Mouse (Mus musculus) liver, postnatal 0 days (tissue): ENCODE measurements around the gene Ptn. TPM values are rescaled to one million over a fixed set of nuclear protein-coding genes. Genes with fewer than 3 reads are reported as not detected.

Experiments used
- ATAC-seq: fragments of 200-750 bp; cut with Nextera tagmentation; 2 replicates; pipeline ENCODE4 v1.8.0; 2017; ENCODE audit warnings: mild to moderate bottlenecking, moderate library complexity
- DNase-seq: peaks from one replicate; pipeline ENCODE4 v3.0.0-alpha.2; 2016
- H3K27ac ChIP-seq: fragments of 300-500 bp; sonication (generic); 2 replicates; pipeline ENCODE4 v1.5.1; 2014; ENCODE audit warnings: antibody characterized with exemption, moderate library complexity, mild to moderate bottlenecking, low read depth
- H3K27me3 ChIP-seq: fragments of 300-500 bp; sonication (generic); 2 replicates; pipeline ENCODE4 v1.6.1; 2014; ENCODE audit warnings: low read length, control low read depth, mixed read lengths; ENCODE audit not compliant: insufficient read depth
- H3K36me3 ChIP-seq: fragments of 300-500 bp; sonication (generic); replicated peaks from 2 replicates; pipeline ENCODE4 v1.6.1; 2014; ENCODE audit warnings: mild to moderate bottlenecking, control low read depth, low read length, moderate library complexity, mixed read lengths; ENCODE audit not compliant: insufficient read depth
- H3K4me1 ChIP-seq: fragments of 300-500 bp; sonication (generic); 2 replicates; pipeline ENCODE4 v1.6.1; 2014; ENCODE audit warnings: antibody characterized with exemption, mild to moderate bottlenecking, control low read depth; ENCODE audit not compliant: insufficient read depth
- H3K4me2 ChIP-seq: fragments of 300-500 bp; sonication (generic); 2 replicates; pipeline ENCODE4 v1.6.1; 2014; ENCODE audit warnings: low read depth, mild to moderate bottlenecking, low read length, moderate library complexity, mixed read lengths
- H3K4me3 ChIP-seq: fragments of 300-500 bp; sonication (generic); 2 replicates; pipeline ENCODE4 v1.5.1; 2014; ENCODE audit warnings: low read depth, low read length
- H3K9ac ChIP-seq: fragments of 300-500 bp; sonication (generic); replicated peaks from 2 replicates; pipeline ENCODE4 v1.6.1; 2014; ENCODE audit warnings: mild to moderate bottlenecking, moderate library complexity
- H3K9me3 ChIP-seq: fragments of 300-500 bp; sonication (generic); 2 replicates; pipeline ENCODE4 v1.6.1; 2016; ENCODE audit warnings: mild to moderate bottlenecking, control low read depth, low read length, mixed read lengths
- CTCF ChIP-seq: sonication (generic); IDR thresholded peaks from 2 replicates; pipeline ENCODE4 v1.5.1; 2016; ENCODE audit warnings: antibody characterized with exemption, low read depth
- EP300 ChIP-seq: IDR thresholded peaks from 2 replicates; pipeline ENCODE4 v1.6.1; 2016; ENCODE audit warnings: antibody characterized with exemption, low read depth, mild to moderate bottlenecking
- WGBS: fragments of 180-500 bp; shearing (Covaris S2); extraction: QIAGEN DNeasy Blood & Tissue Kit; methylation state at CpG from one replicate; pipeline ENCODE4 v1.1.7; 2014; ENCODE audit not compliant: insufficient replicate concordance; 5-methylcytosine and 5-hydroxymethylcytosine counted together
- polyA plus RNA-seq: library from polyadenylated mRNA; unstranded; fragments of >200 nt; fragmentation: Nextera tagmentation; extraction: Ambion mirVana; gene quantifications from 2 replicates; pipeline ENCODE4 v1.2.1, GENCODE M21; 2015

The Ptn gene
- polyA plus RNA-seq, 1 experiment from 2014 or later: 3.6 TPM

GRCm38 (mm10) chr6:36843031-36843488 is 33.0 kb upstream of the Ptn start:
- 79% methylated on average over 3 of the region's 3 CpGs for WGBS
- no peak overlapping the region for H3K4me2 ChIP-seq
- no peak overlapping the region for H3K4me3 ChIP-seq
- H3K27me3 ChIP-seq: no peaks in the 10 kb centered on the region
- no peak overlapping the region for H3K27ac ChIP-seq
- TF ChIP-seq CTCF: no peak
- TF ChIP-seq EP300: no peak
- ATAC-seq: no peak
- no peak overlapping the region for H3K9ac ChIP-seq
- H3K4me1 ChIP-seq: no peaks in the 10 kb centered on the region
- no peak for DNase-seq
- no peaks in the 10 kb centered on the region for H3K36me3 ChIP-seq
- no peaks in the 10 kb centered on the region for H3K9me3 ChIP-seq

GRCm38 (mm10) chr6:36842101-36842922 is 32.3 kb upstream of the Ptn start:
- ATAC-seq: no peak
- H3K27me3 ChIP-seq: no peaks in the 10 kb centered on the region
- WGBS: 75% methylated on average over 5 of the region's 5 CpGs
- no peak overlapping the region for H3K4me2 ChIP-seq
- H3K27ac ChIP-seq: no peak overlapping the region
- no peaks in the 10 kb centered on the region for H3K36me3 ChIP-seq
- no peaks in the 10 kb centered on the region for H3K9me3 ChIP-seq
- no peak for TF ChIP-seq EP300
- TF ChIP-seq CTCF: no peak
- no peaks in the 10 kb centered on the region for H3K4me1 ChIP-seq
- DNase-seq: no peak
- H3K4me3 ChIP-seq: no peak overlapping the region
- no peak overlapping the region for H3K9ac ChIP-seq

- 79% methylated on average over 3 of the region's 3 CpGs for WGBS
- Histone ChIP-seq H3K27me3 (no peaks in the 10 kb centered on the region), H3K36me3 (no peaks in the 10 kb centered on the region), H3K9me3 (no peaks in the 10 kb centered on the region), H3K9ac (no peak overlapping the region), H3K4me2 (no peak overlapping the region), H3K4me3 (no peak overlapping the region), H3K4me1 (no peaks in the 10 kb centered on the region), H3K27ac (no peak overlapping the region)
- ATAC-seq (no peak), DNase-seq (no peak)
- TF ChIP-seq CTCF: no peak
- no peak for TF ChIP-seq EP300
Measured at GRCm38 (mm10) chr6:36841701-36842100, 31.7 kb upstream of the Ptn start.

- H3K27me3 ChIP-seq: no peaks in the 10 kb centered on the region
- no peak overlapping the region for H3K27ac ChIP-seq
- no peak for DNase-seq
- no peak overlapping the region for H3K9ac ChIP-seq
- TF ChIP-seq EP300: no peak
- TF ChIP-seq CTCF: no peak
- no peak overlapping the region for H3K4me2 ChIP-seq
- no peaks in the 10 kb centered on the region for H3K9me3 ChIP-seq
- H3K4me3 ChIP-seq: no peak overlapping the region
- no peaks in the 10 kb centered on the region for H3K4me1 ChIP-seq
- no peaks in the 10 kb centered on the region for H3K36me3 ChIP-seq
- no peak for ATAC-seq
Measured at GRCm38 (mm10) chr6:36841174-36841573, 31.2 kb upstream of the Ptn start.

- ATAC-seq (no peak), DNase-seq (no peak)
- Histone ChIP-seq H3K27me3 (no peaks in the 10 kb centered on the region), H3K4me3 (no peak overlapping the region), H3K9ac (no peak overlapping the region), H3K4me1 (no peaks in the 10 kb centered on the region), H3K27ac (no peak overlapping the region), H3K36me3 (no peaks in the 10 kb centered on the region), H3K9me3 (no peaks in the 10 kb centered on the region), H3K4me2 (no peak overlapping the region)
- 84% methylated on average over 1 of the region's 1 CpGs for WGBS
- TF ChIP-seq EP300: no peak
- TF ChIP-seq CTCF: no peak
Measured at GRCm38 (mm10) chr6:36838747-36839146, 28.7 kb upstream of the Ptn start.

GRCm38 (mm10) chr6:36835351-36835750 is 25.3 kb upstream of the Ptn start:
- H3K9me3 ChIP-seq: no peaks in the 10 kb centered on the region
- no peak overlapping the region for H3K4me3 ChIP-seq
- no peaks in the 10 kb centered on the region for H3K4me1 ChIP-seq
- H3K36me3 ChIP-seq: no peaks in the 10 kb centered on the region
- DNase-seq (no peak), ATAC-seq (no peak)
- H3K4me2 ChIP-seq: no peak overlapping the region
- no peak overlapping the region for H3K27ac ChIP-seq
- H3K9ac ChIP-seq: no peak overlapping the region
- TF ChIP-seq CTCF (no peak), EP300 (no peak)
- WGBS: 72% methylated on average over 3 of the region's 3 CpGs
- no peaks in the 10 kb centered on the region for H3K27me3 ChIP-seq
